Mouse (Mus musculus) neural tube, embryonic 11.5 days (tissue): Measurements from ENCODE around the gene Kcnc4. TPM values are rescaled to one million over a fixed set of nuclear protein-coding genes. Genes with fewer than 3 reads are reported as not detected.

ENCODE experiments used
- ATAC-seq: fragments of 200-750 bp; cut with Nextera tagmentation; 2 replicates; pipeline ENCODE4 v1.8.0; 2017; ENCODE audit warnings: moderate number of reproducible peaks, mild to moderate bottlenecking, moderate TSS enrichment, moderate library complexity; ENCODE audit not compliant: insufficient read depth, low FRiP score, low TSS enrichment
- DNase-seq: peaks from one replicate; pipeline ENCODE4 v3.0.0-alpha.2; 2015; ENCODE audit warnings: low spot score
- H3K27ac ChIP-seq: fragments of 300-500 bp; sonication (generic); 2 replicates; pipeline ENCODE4 v1.5.1; 2014; ENCODE audit warnings: low read depth, mild to moderate bottlenecking, low read length
- H3K27me3 ChIP-seq: fragments of 300-500 bp; sonication (generic); 2 replicates; pipeline ENCODE4 v1.6.1; 2014; ENCODE audit warnings: mild to moderate bottlenecking, low read length, mixed read lengths; ENCODE audit not compliant: control insufficient read depth, insufficient read depth
- H3K36me3 ChIP-seq: fragments of 300-500 bp; sonication (generic); 2 replicates; pipeline ENCODE4 v1.6.1; 2014; ENCODE audit warnings: mild to moderate bottlenecking, low read length, moderate library complexity, mixed read lengths; ENCODE audit not compliant: control insufficient read depth, insufficient read depth
- H3K4me1 ChIP-seq: fragments of 300-500 bp; sonication (generic); 2 replicates; pipeline ENCODE4 v1.6.1; 2014; ENCODE audit warnings: low read length, mixed read lengths; ENCODE audit not compliant: control insufficient read depth, insufficient read depth
- H3K4me2 ChIP-seq: fragments of 300-500 bp; sonication (generic); 2 replicates; pipeline ENCODE4 v1.6.1; 2014; ENCODE audit warnings: low read depth, mild to moderate bottlenecking, moderate library complexity
- H3K4me3 ChIP-seq: fragments of 300-500 bp; sonication (generic); 2 replicates; pipeline ENCODE4 v1.5.1; 2014; ENCODE audit warnings: low read depth, low read length
- H3K9ac ChIP-seq: fragments of 300-500 bp; sonication (generic); 2 replicates; pipeline ENCODE4 v1.6.1; 2014; ENCODE audit warnings: mild to moderate bottlenecking, low read length
- H3K9me3 ChIP-seq: fragments of 300-500 bp; sonication (generic); 2 replicates; pipeline ENCODE4 v1.6.1; 2016; ENCODE audit warnings: low read length; ENCODE audit not compliant: control insufficient read depth
- WGBS: fragments of 180-500 bp; shearing (Covaris S2); extraction: QIAGEN DNeasy Blood & Tissue Kit; methylation state at CpG from one replicate; pipeline ENCODE4 v1.1.7; 2014; 5-methylcytosine and 5-hydroxymethylcytosine counted together
- polyA plus RNA-seq: library from polyadenylated mRNA; unstranded; fragments of >200 nt; fragmentation: Nextera tagmentation; extraction: Ambion mirVana; gene quantifications from 2 replicates; pipeline ENCODE4 v1.2.1, GENCODE M21; 2014

Gene Kcnc4
- 0.05 and 0.58 TPM in 2 replicates for polyA plus RNA-seq

DNA sequence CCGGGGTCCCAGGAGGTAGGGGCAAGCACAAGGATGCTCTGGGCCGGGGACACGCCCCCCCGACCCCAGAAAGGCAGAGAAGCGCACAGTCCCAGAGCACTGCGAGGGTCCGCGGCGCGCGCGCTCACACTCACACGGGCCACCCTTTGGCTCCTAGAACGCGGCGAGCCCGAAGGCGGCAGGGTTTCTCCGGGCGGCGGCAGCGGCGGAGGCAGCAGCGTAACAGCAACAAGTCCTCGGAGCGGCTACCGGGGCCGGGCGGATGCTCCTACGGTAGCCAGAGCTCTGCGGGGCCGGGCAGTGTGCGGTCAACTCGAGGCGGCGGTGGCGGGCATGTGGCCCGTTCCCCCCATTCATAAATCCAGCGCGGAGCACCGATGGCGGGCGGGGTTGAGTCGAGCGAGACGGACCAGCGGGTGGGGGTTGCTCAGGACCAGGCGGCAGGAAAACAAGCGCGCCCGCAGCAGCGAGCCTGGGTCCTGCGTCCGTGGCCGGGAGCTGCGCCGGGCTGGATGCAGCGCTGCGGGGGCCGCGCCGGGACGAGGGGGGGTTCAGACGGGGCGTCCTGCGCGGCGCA lies at the start of gene Kcnc4:
Gene Kcnc4 (minus strand): TSS at position 357 of the 577 bp plus-strand sequence.
- peak within 1 kb of the TSS; percentile 32 for H3K9ac ChIP-seq
- DNase-seq = peak; percentile 49

DNA sequence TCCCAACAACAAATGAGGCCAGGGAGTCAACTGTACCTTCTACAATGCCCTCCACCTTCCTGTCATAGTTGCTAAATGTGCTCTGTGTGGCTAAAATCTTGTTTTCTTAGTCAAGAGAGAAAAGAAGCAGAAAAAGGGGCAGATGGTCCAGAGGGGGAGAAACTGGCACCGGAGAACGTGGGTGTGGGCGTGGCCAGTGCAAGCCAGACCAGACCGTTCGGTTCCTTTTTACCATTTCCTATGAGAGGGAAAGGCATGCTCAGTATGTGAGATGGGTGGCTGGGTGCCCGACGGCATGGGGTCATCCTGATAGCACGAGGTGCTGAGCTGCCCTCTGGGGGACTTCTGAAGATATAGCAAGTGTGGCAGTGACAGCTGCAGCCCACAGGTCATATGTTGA lies 49.3 kb upstream of the Kcnc4 start:
- no peak overlapping the region for H3K9ac ChIP-seq
- ATAC-seq = no peak
- 73% methylated on average over 8 of the region's 8 CpGs for WGBS
- no peaks in the 10 kb centered on the region for H3K36me3 ChIP-seq
- no peaks in the 10 kb centered on the region for H3K27me3 ChIP-seq
- no peak overlapping the region for H3K27ac ChIP-seq
- peaks cover 10% of the 10 kb centered on the region for H3K4me1 ChIP-seq
- H3K4me3 ChIP-seq = no peak overlapping the region
- no peak for DNase-seq
- no peaks in the 10 kb centered on the region for H3K9me3 ChIP-seq
- no peak overlapping the region for H3K4me2 ChIP-seq

More for the DNA sequence above, at the start of gene Kcnc4:
- peak; percentile 40 for ATAC-seq
- no peaks in the 10 kb centered on the region for H3K9me3 ChIP-seq
- H3K27me3 ChIP-seq = peaks cover 64% of the 10 kb centered on the region
- H3K4me3 ChIP-seq = peak within 1 kb of the TSS; percentile 46
- H3K27ac ChIP-seq = no peak within 1 kb of the TSS
- H3K4me1 ChIP-seq = peaks cover 19% of the 10 kb centered on the region
- H3K36me3 ChIP-seq = no peaks in the 10 kb centered on the region
- H3K4me2 ChIP-seq = peak within 1 kb of the TSS; percentile 84
- under 1% methylated on average over 50 of the region's 68 CpGs for WGBS

DNA sequence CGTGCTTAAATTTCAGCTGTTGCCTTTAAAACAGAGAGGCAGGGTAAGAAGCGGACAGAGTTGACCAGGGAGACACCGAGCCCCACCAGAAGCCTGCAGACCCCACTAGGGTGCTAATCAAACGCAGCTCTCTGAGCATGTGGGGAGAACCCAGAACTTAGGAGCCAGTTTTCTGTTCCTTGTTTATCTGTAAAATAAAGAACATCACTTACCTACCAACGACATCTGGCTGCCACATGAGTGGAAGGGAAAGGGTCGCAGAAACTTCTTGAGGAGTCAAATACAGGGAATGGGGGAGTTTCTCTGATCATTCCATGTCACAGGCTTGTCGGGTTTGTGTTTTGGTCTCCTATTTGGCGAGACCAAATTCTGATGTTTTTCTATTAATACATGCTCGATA lies 48.6 kb upstream of the Kcnc4 start:
- H3K4me3 ChIP-seq = no peak overlapping the region
- H3K4me1 ChIP-seq = peaks cover 10% of the 10 kb centered on the region
- H3K27me3 ChIP-seq = no peaks in the 10 kb centered on the region
- H3K4me2 ChIP-seq = no peak overlapping the region
- ATAC-seq = no peak
- WGBS = 67% methylated on average over 9 of the region's 9 CpGs
- H3K9ac ChIP-seq = no peak overlapping the region
- H3K27ac ChIP-seq = no peak overlapping the region
- DNase-seq = no peak
- H3K9me3 ChIP-seq = no peaks in the 10 kb centered on the region
- H3K36me3 ChIP-seq = no peaks in the 10 kb centered on the region

DNA sequence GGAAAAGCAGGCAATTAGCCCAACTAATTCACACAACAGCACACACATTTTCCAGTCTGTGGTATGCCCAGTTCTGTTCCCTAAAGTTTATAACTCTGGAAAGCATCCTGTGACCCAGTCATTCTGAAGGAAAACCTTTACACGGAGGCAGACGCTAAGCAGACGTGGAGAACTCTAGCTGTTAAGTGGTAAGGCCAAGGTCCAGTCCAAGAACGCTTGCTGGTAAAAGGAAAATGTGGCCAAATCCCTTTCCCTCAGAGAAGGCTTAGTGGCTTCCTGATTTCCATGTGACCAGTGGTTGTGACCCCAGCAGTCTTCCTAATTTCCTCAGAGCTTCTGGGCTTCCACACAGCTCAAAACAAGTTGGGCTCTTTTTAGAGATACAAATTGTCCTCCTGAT lies 47.2 kb upstream of the Kcnc4 start:
- H3K9me3 ChIP-seq = no peaks in the 10 kb centered on the region
- H3K9ac ChIP-seq = no peak overlapping the region
- H3K27ac ChIP-seq = no peak overlapping the region
- 72% methylated on average over 4 of the region's 4 CpGs for WGBS
- ATAC-seq = no peak
- H3K4me2 ChIP-seq = no peak overlapping the region
- no peaks in the 10 kb centered on the region for H3K36me3 ChIP-seq
- H3K4me3 ChIP-seq = no peak overlapping the region
- no peak for DNase-seq
- no peaks in the 10 kb centered on the region for H3K27me3 ChIP-seq
- H3K4me1 ChIP-seq = peaks cover 10% of the 10 kb centered on the region

DNA sequence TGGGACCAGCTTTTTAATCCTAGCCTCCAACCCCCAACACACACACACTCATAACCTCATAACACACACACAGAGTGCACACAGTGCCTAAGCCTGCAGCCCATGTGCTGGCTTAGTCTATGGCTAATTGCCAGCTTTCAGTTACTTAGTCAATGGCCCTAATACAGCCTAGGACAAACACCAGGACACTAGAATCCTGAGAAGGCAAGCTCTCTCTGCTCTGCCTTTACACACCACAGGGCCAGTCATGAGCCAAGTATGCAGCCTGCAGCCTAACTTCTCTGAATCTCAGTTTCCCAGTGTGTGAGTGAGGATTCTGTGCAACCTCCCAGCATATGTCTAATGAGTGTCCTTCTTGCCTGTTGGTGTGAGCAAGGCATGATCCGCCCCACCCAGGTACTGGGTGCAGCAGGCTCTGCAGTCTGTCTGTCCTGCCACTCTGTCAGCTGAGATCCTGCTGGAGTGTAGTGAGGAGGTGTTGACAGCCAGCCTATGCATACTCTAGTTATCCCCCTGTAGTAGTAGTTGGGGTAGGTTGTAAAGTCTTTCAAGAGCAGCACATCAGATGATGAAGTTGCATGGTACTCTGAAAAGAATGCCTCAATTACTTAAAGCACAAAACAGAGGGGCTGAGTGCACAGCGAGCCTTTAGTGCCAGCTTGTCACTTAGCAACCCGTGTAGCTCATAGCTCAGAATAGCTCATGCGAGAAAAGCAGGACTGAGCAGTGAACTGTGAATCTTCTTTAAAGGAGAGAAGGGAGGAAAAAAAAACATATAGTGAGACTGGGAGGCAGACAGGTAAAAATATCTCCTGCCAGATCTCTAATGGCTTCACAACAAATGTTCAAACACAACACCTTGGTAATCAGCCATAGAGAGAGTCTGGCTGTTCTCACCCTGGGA lies 46.4 kb upstream of the Kcnc4 start:
- WGBS = 26% methylated on average over 4 of the region's 4 CpGs
- DNase-seq = peak; percentile 18
- Histone ChIP-seq H3K9me3 (no peaks in the 10 kb centered on the region), H3K9ac (no peak overlapping the region), H3K4me1 (peaks cover 10% of the 10 kb centered on the region), H3K27ac (0 out of 2 replicates have a peak overlapping the region, but pooled peaks have one; percentile 39), H3K4me2 (no peak overlapping the region), H3K36me3 (no peaks in the 10 kb centered on the region), H3K27me3 (no peaks in the 10 kb centered on the region), H3K4me3 (no peak overlapping the region)
- peak; percentile 73 for ATAC-seq

DNA sequence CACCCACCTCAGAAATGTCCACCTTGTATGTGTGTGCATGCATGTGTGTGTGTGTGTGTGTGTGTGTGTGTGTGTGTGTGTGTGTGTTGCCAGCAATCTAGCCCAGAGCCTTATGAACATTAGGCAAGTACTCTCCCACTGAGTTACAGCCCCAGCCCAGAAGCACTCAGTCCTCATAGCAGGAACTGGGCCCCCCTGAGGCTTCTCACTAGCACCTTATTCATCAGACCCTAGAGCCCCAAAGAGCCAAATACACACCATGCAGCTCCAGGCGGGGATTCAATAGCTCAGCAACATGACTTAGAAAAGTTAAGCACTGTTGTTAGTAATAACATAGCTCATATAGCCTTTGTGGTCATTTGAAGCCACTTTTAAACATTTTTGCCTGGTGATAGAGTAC lies 45.2 kb upstream of the Kcnc4 start:
- no peak for DNase-seq
- WGBS = 70% methylated on average over 1 of the region's 1 CpGs

DNA sequence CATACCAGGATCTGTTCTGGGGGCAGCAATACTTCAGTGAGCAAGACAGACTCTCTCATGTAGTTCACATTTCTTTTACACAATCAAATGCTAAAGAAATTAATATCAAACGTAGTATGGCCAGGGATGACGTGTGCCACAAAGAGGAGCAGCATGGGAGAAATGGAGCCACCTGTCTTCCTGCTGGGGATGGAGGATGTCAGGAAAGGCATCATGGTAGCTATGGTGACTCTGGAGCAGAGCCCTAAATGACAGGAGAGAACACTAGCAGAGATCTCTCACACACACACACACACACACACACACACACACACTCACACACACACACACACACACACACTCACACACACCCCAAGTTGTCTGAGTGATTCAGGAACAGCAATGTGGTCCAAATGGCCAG lies 44.4 kb upstream of the Kcnc4 start:
- 85% methylated on average over 2 of the region's 2 CpGs for WGBS
- no peak for ATAC-seq

More for the DNA sequence above, 45.2 kb upstream of the Kcnc4 start:
- H3K27me3 ChIP-seq = no peaks in the 10 kb centered on the region
- no peak overlapping the region for H3K27ac ChIP-seq
- no peak overlapping the region for H3K9ac ChIP-seq
- H3K4me3 ChIP-seq = no peak overlapping the region
- H3K36me3 ChIP-seq = no peaks in the 10 kb centered on the region
- peaks cover 10% of the 10 kb centered on the region for H3K4me1 ChIP-seq
- no peak overlapping the region for H3K4me2 ChIP-seq
- ATAC-seq = no peak
- H3K9me3 ChIP-seq = no peaks in the 10 kb centered on the region

DNA sequence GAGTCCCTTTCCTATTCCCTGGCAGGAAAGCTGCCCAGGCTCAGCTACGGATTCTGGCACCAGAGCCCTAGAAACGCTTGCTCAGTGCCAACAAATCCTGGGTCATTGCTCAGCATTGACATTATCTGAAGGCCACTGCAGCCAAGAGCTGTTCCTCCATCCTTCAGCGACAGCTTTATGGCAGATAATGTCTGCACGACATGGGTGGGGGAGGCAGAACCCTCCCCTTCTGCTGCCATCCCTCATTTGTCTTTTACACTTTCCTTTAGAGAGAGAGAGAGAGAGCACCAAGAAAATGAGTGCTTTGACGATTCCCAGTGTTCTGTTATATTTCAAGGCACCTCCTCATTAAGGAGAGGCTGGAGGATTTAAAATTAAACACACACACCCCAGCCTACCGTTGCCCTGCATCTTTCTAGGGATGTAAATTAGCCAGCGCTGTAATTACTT lies 42.4 kb upstream of the Kcnc4 start:
- no peak for DNase-seq
- WGBS = 53% methylated on average over 7 of the region's 7 CpGs
- H3K36me3 ChIP-seq = no peaks in the 10 kb centered on the region
- peaks cover 10% of the 10 kb centered on the region for H3K4me1 ChIP-seq
- H3K9ac ChIP-seq = no peak overlapping the region
- no peak overlapping the region for H3K27ac ChIP-seq
- H3K27me3 ChIP-seq = no peaks in the 10 kb centered on the region
- H3K9me3 ChIP-seq = no peaks in the 10 kb centered on the region
- no peak for ATAC-seq
- no peak overlapping the region for H3K4me3 ChIP-seq
- H3K4me2 ChIP-seq = no peak overlapping the region

More for the DNA sequence above, 44.4 kb upstream of the Kcnc4 start:
- H3K4me1 ChIP-seq = peaks cover 10% of the 10 kb centered on the region
- DNase-seq = no peak
- H3K27me3 ChIP-seq = no peaks in the 10 kb centered on the region
- H3K4me3 ChIP-seq = no peak overlapping the region
- no peaks in the 10 kb centered on the region for H3K9me3 ChIP-seq
- H3K9ac ChIP-seq = no peak overlapping the region
- no peak overlapping the region for H3K4me2 ChIP-seq
- H3K36me3 ChIP-seq = no peaks in the 10 kb centered on the region
- no peak overlapping the region for H3K27ac ChIP-seq
